Mouse (Mus musculus): Measurements from ENCODE around the gene Eif4h. TPM values are rescaled to one million over a fixed set of nuclear protein-coding genes. Genes with fewer than 3 reads are reported as not detected.

The Eif4h gene
- polyA plus RNA-seq, 1 experiment = 125 TPM

GRCm38 (mm10) chr5:134575833-134576232, 63.5 kb downstream of the Eif4h start:
- H3K27ac ChIP-seq (ENCODE audit: insufficient read depth, low read length) = no peak overlapping the region

GRCm38 (mm10) chr5:134572508-134573214, 66.6 kb downstream of the Eif4h start:
- Histone ChIP-seq H3K4me1 (ENCODE audit: control insufficient read depth, insufficient read depth, insufficient read length) (no peaks in the 10 kb centered on the region), H3K36me3 (ENCODE audit: control insufficient read depth, insufficient read depth, low read length) (no peaks in the 10 kb centered on the region), H3K27me3 (ENCODE audit: control insufficient read depth, insufficient read depth, low read length) (no peaks in the 10 kb centered on the region), H3K4me3 (ENCODE audit: extremely low read depth, insufficient read depth, insufficient read length) (peak overlapping the region; percentile 63; the same call in 1 of the 2 replicates), H3K27ac (ENCODE audit: insufficient read depth, low read length) (peak overlapping the region; percentile 48)
- DNase-seq (ENCODE audit: low read depth in 1 of 2, low spot score in 2 of 2) = no peak
- no peak for TF ChIP-seq CTCF (IDR thresholded peaks at IDR 0.05; ENCODE audit: extremely low read depth, insufficient read depth, insufficient read length, insufficient replicate concordance)
- no peak for TF ChIP-seq POLR2A (IDR thresholded peaks at IDR 0.05; ENCODE audit: low read depth, low read length)
- WGBS = 28% methylated on average over 10 of the region's 10 CpGs

More at GRCm38 (mm10) chr5:134575833-134576232, 63.5 kb downstream of the Eif4h start:
- DNase-seq (ENCODE audit: low read depth in 1 of 2, low spot score in 2 of 2) = no peak
- 88% methylated on average over 5 of the region's 5 CpGs for WGBS
- TF ChIP-seq CTCF (IDR thresholded peaks at IDR 0.05; ENCODE audit: extremely low read depth, insufficient read depth, insufficient read length, insufficient replicate concordance) (no peak), POLR2A (IDR thresholded peaks at IDR 0.05; ENCODE audit: low read depth, low read length) (no peak)
- Histone ChIP-seq H3K36me3 (ENCODE audit: control insufficient read depth, insufficient read depth, low read length) (no peaks in the 10 kb centered on the region), H3K4me3 (ENCODE audit: extremely low read depth, insufficient read depth, insufficient read length) (no peak overlapping the region), H3K27me3 (ENCODE audit: control insufficient read depth, insufficient read depth, low read length) (no peaks in the 10 kb centered on the region), H3K4me1 (ENCODE audit: control insufficient read depth, insufficient read depth, insufficient read length) (no peaks in the 10 kb centered on the region; the same call in 1 of the 2 replicates)

- DNase-seq (ENCODE audit: low read depth in 1 of 2, low spot score in 2 of 2) = peak; percentile 41 to 43
- peak overlapping the region; percentile 48 for H3K27ac ChIP-seq (ENCODE audit: insufficient read depth, low read length)
- no peak; the same call in 1 of the 2 replicates for TF ChIP-seq POLR2A (IDR thresholded peaks at IDR 0.05; ENCODE audit: low read depth, low read length)
- TF ChIP-seq CTCF (IDR thresholded peaks at IDR 0.05; ENCODE audit: extremely low read depth, insufficient read depth, insufficient read length, insufficient replicate concordance) = no peak
- 4% methylated on average over 23 of the region's 23 CpGs for WGBS
- no peaks in the 10 kb centered on the region for H3K4me1 ChIP-seq (ENCODE audit: control insufficient read depth, insufficient read depth, insufficient read length)
- no peaks in the 10 kb centered on the region for H3K36me3 ChIP-seq (ENCODE audit: control insufficient read depth, insufficient read depth, low read length)
- H3K27me3 ChIP-seq (ENCODE audit: control insufficient read depth, insufficient read depth, low read length) = no peaks in the 10 kb centered on the region
- peak overlapping the region; percentile 63 for H3K4me3 ChIP-seq (ENCODE audit: extremely low read depth, insufficient read depth, insufficient read length)
These were observed 67.4 kb downstream of the Eif4h start for GRCm38 (mm10) chr5:134571730-134572507.

Other genes with a start within 250 kb of the Eif4h start
- 9.2 and 12.1 TPM in 2 replicates for gene Gtf2ird1, start 182.8 kb downstream of the Eif4h start, polyA plus RNA-seq (2012; rRNA removed)
- gene Clip2, start 87.1 kb downstream of the Eif4h start, polyA plus RNA-seq (2012; rRNA removed) = 10.1 and 10.7 TPM in 2 replicates
- 0.06 TPM in 1 of 2 replicates, not detected in the other for gene Syna, start 79.3 kb downstream of the Eif4h start, polyA plus RNA-seq (2012; rRNA removed)
- gene Rfc2, start 58.1 kb downstream of the Eif4h start, polyA plus RNA-seq (2012; rRNA removed) = 82.8 and 86.9 TPM in 2 replicates
- 52.2 and 52.4 TPM in 2 replicates for gene Lat2, start 24.5 kb downstream of the Eif4h start, polyA plus RNA-seq (2012; rRNA removed)
- 25.0 and 25.7 TPM in 2 replicates for gene Limk1, start 49.1 kb upstream of the Eif4h start, polyA plus RNA-seq (2012; rRNA removed)
- gene Eln, start 107.8 kb upstream of the Eif4h start, polyA plus RNA-seq (2012; rRNA removed) = 39.4 and 41.9 TPM in 2 replicates